Mouse (Mus musculus): ENCODE measurements around the gene Tmem109.

Gene Tmem109

DNA sequence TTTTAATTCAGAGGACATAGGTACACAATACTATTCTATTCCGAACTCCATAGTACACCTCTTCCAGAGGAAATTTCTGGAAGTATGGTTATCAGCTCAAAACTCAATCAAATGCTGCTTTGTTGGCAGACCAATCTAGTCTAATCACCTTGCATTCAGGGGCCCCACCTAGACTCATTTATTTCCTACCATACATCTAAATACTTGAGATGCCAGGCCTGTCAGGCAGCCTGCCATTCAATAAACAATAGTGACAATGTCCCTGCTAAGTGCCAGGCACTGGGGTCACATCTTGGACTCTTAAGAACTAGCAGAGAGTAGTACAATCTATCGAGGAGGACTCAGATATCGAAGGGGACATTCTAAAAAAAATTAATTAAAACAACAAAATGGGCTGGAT, 10.4 kb upstream of the Tmem109 start:
- DNase-seq (ENCODE audit: low read depth, low spot score) = no peak

DNA sequence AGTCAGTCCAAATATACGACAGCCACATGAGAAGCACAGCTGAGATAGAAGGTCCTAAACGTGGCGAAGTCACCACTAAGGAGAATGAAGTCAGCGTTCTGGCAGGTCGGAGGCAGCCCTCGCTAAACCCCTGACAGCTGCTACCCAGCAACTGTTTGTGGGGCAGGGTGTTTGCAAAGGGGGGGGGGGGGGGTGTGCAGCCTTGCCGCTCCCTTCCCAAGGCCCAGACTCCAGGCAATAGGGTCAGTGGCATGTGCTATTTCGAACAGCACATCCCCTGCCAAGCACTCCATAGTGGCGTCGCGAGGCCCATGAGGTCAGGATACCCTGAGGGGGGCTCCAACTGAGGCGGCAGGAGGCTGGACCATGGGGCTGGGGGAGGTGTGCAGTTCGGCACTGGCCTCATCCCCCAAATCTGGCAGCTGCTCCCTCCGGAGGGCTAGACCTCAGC, 801 bp downstream of the Tmem109 start:
- DNase-seq (ENCODE audit: low read depth, low spot score) = no peak

DNA sequence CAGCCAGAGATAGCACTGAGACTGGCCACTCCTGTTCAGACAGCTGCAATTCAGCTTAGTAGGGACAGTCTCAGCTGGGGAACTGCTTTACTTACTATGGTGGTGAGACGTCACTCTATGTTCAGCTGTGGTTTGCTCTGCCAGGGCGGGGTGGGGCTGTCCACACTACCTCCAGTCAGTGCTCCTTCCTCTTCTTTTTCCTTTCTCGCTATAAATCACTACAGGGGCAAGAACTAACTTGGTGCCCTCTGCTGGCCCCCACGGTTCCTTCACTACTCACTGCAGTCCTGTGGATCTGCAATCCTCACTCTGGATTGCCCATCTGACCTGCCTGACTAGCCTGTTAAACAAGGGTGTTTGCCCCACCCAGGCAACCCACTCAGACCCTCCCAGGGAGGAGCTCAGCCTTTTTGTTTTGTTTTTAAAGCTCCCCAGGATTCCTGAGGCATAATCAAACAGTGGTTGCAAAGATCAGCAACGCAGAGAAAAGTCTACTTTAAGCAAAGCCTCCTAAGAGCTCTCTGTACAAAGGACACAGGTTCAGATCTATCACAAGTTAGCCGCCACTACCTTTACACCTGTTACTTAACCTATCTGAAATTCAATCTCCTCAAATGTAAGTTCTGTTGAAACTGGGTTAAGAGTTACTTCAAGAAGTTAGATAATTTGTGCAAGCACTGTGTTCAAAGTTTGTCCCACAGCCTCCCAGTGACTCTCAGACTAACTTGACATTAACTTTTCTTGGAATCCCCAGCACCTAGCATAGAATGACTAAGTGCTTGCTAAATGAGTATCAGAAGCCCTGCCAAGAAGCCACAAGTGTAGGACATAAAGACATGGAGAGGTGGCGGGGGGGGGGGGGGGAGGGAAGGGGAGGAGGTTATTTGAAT, 1.5 kb downstream of the Tmem109 start:
- DNase-seq (ENCODE audit: low read depth, low spot score) = no peak

DNA sequence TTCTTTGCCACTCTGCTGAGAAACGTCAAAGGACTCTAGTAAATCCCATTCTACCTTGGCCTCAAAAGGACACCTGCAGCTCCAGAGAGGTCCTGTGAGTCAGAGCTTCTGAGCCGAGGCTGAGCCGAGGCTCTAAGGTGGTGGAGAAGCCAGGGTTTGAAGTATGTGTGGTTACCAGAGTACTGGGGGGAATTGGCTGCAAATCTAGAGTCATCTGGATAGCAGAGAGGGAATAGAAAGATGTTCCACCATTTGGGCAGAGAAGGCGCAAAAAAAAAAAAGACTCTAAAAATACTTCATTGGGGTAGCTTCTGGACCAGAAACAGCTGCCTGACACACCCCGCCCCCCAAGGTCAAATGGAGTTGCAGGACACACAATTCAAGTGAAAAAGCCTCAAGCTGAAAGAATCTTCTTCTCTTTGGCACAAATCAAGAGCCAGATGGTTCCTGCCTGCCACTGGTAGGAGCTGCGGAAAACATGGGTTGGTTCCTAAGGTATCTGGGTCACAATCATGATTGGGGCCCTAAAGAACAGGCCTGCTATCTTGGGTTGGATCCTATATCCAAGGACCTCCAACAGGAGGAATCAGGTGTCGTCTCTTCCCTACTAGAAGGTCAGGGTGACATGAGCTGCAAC, 3.5 kb downstream of the Tmem109 start:
- no peak for DNase-seq (ENCODE audit: low read depth, low spot score)

DNA sequence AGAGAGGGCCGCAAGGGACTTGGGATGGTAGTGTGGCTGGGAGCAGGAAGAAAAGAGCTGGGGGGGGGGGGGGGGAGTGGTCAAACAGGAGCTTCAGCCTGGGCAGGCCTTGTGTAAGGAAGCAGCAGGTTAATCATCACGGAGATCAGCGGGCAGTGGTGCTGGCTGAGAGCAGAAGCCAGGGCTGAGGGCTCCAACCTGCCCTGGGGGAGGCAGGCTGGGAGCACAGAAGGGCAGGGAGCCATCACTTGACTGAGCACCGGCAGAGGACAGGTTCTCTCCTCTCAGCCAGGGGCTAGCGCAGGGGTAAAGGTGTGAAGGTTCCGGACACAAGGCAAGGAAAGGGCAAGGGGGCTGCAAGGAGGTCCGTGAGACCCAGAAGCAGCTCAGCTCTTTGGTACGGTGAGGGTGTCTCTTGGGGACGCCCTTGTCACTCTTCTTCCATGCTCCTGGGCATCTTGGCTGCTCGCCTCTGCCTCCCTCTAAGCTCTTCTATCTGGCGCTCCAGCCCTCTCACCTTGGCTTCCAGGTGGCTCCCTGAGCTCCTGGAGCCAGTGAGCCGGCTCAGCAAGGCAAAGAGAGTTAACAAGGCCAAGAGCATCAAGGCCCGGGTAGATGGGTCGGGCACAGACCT, 10.4 kb downstream of the Tmem109 start:
- no peak for DNase-seq (ENCODE audit: low read depth, low spot score)

DNA sequence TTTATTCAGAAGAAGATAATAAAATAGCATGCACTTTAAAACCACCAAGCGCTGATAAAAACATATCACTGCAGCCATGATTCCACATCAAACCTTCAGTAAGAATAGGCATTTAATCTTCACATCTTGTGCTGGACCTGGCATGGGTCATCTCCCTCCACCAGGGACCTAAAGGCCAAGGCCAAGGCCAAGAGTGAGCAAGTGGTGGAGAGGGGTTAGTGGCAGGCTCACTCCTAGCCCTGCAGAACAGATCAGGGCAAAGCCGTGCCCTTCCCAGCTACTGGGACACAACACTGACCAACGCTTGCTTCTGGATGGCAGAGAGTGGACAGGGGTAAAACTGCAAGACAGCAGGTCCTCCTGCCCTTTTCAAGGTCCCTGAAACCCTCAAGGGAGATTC, 11.1 kb downstream of the Tmem109 start:
- DNase-seq (ENCODE audit: low read depth, low spot score) = no peak

DNA sequence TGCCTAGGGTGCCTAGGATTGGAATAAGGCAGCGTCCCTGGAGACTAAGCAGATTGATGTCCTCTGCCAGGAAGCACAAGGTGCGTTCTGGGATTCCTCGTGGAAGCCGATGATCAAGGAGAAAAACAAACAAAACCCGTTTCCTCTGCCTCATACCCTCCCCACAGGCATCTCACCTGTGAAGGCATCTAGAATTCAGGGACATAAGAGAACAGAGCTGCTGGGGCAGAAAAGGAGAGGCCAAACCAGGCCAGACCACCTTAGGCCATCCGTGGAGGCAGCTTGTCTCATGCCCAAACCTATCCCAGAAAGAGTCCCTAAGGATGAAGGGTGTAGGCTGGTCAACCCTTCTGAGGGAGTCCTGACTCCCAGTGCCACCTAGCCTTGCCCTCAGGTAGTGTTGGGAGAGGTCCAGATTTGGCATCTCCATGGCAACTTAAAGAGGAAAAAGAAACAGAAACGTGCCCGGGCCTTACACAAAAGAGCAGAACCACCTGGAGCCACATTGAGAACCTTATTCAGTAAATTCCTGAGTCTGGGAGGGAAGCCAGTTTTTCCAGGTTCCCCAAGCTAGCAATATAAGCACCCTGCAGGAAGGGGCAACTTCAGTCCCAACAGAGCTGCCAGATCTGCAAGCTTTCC, 11.8 kb downstream of the Tmem109 start, which contains the start of gene Tmem132a:
Gene Tmem132a (minus strand): TSS at position 55 of the 642 bp plus-strand sequence.
- DNase-seq (ENCODE audit: low read depth, low spot score) = no peak

DNA sequence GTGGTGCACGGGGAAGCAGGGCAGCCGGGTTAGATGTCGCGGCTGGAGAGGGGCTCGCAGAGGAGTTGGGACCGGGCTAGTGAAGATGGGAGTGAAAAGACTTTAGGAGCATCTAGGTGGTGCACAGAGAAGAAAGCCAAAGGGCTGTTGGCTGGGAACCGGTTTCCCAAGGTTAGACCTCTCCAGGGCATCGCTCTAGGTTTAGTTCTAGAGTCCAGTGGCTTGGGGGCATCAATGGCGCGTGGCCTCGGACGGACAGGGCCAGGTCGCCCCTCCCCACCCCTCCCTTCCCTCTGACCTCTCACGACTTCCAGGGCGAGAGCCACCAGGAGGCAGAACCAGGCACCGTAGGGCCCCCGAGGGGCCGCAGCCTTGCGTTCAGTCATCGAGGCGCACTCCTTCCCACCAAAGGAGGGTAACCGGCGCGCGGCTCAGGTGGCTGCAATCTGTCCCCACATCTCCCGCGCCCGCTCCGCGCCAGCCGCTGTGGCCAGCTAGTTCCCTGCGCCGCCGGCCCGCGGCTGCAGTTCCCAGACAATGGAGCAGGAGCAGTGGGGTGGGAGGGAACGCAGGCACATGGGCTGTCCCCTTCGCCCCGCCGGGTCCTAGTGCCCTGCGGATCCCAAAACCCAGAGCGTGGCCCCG, 12.4 kb downstream of the Tmem109 start:
- DNase-seq (ENCODE audit: low read depth, low spot score) = no peak

DNA sequence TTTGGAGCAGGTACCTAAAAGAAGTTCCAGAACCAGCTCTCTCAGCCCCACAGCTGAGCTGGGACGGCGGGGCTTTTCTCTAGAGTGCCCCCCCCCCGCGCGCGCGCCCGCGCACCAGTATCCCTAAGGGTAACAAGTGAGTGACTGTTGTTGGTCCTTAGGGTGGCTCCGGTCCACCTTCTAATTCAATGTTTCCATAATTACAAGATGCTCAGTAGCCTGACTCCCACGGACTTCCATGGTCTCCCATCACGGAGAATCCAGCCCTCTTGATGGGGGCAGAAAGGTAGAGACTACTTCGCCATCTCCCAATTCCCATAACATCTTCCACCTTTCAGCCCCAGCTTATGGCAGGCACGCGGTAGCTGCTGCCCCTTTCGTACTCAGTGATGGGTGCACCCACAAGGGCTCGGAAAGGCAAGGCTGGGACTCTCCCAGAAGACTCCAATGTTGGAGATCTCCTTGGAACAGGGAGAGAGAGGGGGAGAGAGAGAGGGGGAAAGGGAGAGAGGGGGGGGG, 13.1 kb downstream of the Tmem109 start:
- DNase-seq (ENCODE audit: low read depth, low spot score) = no peak

DNA sequence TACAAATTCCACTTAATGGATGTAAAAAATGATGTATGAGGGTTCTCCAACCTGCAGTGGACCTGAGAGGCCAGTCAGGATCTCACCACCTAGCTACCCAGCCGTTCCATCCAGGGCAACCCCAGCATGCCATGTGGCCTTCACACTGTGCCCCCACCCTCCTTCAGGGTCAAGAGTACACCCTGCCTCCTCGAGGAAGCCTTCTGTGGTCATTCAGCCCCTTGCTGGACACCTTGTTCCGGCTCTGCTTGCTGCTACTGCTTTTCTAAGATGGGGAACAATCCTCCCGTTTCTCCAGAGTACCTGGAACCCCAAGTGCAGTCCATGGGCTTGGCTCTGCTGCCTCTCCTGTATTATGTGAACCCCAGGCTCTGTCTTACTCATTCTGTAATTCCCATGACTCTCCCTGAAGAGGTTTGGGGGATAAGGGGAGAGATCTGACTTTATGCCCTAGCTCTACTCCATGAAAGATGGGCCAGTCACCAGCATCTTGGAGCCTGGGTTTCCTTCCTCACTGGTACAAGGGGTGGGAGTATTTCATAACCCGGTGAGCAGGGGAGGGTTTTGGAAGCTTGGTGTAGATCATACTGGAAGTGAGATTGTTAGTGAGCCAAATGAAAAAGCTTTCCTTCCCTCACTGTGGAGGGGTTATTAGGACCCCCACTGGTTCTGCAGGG, 13.7 kb downstream of the Tmem109 start:
- no peak for DNase-seq (ENCODE audit: low read depth, low spot score)

DNA sequence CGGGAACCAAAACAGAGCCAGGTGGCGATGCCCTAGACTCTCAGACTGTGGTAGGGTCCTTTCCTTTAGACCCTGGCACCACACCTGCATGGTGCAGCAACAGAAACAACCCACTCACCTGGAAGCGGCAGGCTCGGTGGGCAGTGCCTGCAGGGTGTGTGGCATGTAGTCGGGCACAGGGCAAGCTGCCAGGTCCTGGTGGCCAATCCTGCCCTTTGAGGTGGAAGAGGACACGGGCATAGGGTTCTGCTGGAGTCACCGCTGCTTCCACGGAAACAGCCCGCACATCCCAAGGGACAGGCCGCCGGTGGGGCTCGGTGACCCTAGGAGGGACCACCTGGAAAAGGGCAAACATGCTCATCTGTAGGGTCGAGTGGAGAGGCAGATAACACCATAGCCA, 15.4 kb downstream of the Tmem109 start:
- no peak for DNase-seq (ENCODE audit: low read depth, low spot score)

DNA sequence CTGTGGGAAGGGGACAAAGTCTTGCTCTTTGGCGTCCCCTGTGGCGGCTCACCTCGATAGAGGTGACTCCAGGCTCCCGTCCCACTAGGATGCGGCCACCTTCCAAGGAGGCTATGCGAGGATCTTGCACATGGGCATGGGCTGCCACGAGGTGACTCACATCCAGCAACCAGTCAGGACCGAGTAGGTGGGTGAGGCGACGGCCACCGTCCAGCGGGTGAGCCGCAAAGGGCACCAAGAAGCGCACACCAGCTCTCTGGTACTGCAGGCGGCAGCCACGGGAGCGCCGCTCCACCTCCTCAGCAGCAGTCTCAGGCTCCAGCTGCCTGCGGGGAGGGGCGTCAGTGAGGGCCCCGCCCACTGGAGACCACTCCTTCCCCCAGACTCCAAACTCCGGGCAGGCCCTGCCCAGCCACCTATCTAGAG, 21.7 kb downstream of the Tmem109 start:
- no peak for DNase-seq (ENCODE audit: low read depth, low spot score)

DNA sequence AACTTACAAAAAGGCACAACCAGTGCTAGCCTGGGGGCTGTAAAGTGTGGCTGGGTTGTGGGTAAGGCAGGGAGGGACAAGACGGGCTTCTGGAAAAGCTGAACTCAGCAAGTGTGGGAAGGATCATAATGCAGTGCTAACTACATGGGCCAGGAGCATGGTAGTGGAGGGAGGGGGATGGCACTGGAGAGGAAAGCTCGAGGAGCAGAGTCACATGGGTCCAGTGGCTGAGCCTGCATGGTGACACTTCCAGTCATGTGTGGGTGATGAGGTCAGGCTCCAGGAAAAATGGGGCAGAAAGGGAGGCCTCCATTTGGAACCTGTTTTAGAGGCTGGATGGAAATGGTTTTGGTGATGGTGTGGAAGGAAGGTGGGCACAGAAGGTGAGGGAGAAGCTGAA, 25.3 kb downstream of the Tmem109 start:
- no peak for DNase-seq (ENCODE audit: low read depth, low spot score)

DNA sequence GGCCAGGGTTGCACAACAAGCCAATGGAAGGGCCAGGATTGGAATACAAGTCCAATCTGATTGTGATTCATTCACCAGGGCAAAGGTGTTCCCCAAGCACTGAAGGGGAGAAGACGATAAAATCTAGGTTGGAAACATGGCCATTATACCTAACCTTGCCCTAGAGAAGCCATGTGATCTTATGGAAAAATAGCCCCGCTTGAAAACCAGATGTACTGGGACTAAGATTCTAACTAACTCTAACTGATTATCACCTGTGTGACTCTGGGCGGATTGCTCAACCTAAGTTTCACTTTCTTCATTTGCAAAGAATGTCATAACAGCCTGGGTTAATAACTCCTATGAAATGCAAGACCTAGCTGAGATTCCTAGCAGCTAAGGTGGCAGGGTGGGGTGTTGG, 26.4 kb downstream of the Tmem109 start:
- no peak for DNase-seq (ENCODE audit: low read depth, low spot score)

DNA sequence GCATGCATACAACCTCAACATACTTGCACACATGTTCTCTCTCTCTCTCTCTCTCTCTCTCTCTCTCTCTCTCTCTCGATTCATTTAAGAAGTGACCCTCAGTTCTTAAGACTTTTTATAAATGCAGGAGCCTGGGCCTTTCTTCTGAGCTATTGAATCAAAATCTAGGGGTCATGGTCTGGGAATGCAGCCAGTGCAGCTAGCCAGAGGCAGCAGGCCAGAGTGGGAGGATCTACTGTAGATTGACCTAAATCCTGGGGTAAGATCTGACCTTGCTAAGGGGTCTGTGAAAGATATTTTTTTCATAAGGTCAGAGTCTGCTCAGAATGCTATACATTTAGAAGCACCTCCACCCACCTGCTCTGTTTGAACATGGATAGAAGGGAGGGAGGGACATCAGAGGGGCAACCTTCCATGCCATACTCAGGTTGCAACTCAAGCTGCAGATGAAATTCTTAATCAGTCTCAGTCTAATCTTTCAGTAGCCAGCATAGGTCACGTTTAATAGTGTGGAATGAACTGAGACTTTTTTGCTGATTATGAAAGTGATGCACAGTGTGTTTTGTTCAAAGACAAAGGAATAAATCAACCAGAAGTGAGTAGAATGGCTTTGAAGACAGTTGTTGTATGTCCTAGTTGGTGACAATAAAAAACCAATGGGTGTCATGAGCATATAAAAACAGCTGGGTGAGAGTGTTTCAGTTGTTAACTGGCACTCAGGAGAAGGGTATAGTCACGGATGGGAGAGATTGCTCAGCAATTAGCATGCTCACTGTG, 34.3 kb downstream of the Tmem109 start:
- no peak for DNase-seq (ENCODE audit: low read depth, low spot score)

DNA sequence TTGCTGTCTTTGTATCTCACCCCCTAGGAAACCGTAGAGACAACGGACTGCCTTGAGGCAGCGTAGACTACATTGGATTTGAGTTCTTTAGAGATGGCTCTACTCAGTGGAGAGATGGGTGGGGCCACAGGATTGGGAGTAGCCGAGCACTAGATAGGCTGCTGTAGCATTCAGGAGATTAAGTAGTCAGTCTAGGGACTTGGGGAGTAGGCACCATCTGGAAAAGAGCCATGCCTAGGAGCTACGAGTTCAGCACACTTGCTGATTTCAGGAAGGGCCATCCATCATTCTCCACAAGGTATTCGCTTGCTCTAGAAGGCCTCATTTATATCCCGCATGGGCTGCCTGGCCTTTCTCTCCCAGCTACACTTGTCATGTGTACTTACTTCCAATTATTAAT, 35.7 kb downstream of the Tmem109 start:
- no peak for DNase-seq (ENCODE audit: low read depth, low spot score)

DNA sequence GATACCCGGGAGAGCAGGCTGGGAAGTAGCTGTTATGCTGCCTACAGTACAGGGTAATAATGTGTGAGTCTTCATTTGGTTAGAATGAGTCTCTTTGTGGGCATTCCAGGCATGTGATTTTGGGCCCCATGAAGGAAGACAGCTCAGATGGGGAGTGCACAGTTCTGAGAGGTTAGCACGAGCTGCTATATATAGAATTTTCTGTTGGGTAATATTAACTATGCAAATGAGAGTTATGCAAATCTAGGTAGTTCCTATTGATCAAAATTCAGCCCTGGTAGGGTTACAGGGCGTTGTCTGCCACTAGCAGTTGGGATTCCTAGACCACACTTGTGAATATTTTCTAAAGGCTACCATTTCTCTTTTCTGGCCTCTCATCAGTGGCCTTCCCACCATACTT, 36.3 kb downstream of the Tmem109 start:
- DNase-seq (ENCODE audit: low read depth, low spot score) = no peak

DNA sequence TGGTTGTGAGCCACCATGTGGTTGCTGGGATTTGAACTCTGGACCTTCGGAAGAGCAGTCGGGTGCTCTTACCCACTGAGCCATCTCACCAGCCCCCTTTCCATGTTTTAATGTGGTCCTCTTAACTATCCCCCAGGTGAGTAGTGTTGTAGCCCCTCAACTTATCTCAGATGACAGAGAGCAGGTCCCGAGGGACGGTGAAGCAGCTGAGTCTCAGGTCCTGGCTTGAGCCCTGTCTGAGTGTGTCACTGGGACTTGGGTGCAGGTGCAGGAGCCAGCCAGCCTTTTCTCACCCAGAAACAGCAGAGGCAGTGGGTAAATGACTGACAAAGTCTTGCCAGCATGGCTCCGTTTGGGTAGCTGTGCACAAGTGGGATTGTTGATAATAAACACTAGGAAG, 37.6 kb downstream of the Tmem109 start:
- DNase-seq (ENCODE audit: low read depth, low spot score) = no peak

DNA sequence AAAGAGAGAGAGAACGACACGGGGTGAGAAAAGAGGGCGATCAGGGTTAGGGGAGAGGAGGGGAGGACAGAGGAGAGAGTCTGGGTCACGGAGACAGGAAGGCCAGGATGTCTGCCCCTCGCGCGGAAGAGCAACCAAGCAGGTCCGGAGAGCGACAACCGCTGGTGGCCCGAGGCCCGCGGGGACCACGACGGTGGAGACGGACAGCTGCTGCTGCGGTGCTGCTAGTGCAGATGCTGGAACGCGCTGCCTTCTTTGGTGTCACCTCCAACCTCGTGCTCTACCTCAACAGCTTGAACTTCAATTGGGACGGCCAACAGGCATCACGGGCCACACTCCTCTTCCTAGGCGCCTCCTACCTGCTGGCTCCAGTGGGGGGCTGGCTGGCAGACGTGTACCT, 38.9 kb downstream of the Tmem109 start:
- no peak for DNase-seq (ENCODE audit: low read depth, low spot score)
